Mouse (Mus musculus) gastrocnemius, adult 2 months (tissue): Measurements from ENCODE around the gene Krt24. TPM values are rescaled to one million over a fixed set of nuclear protein-coding genes. Genes with fewer than 3 reads are reported as not detected.
"Not testable (repeated sequence)": the region's sequence is repeated elsewhere in the genome, so short reads cannot be mapped to it uniquely, and the experiment has no call there.

ENCODE experiments used
- DNase-seq: peaks from one replicate; pipeline ENCODE4 v3.0.0; 2022
- H3K27ac ChIP-seq: fragments of 200-600 bp; 2 replicates; pipeline ENCODE4 v1.8.1; 2022; ENCODE audit warnings: mild to moderate bottlenecking
- H3K4me3 ChIP-seq: fragments of 200-600 bp; 2 replicates; pipeline ENCODE4 v1.8.1; 2022; ENCODE audit warnings: mild to moderate bottlenecking, moderate library complexity
- CTCF ChIP-seq: fragments of 200-600 bp; IDR thresholded peaks from 2 replicates; pipeline ENCODE4 v1.8.1; 2022; ENCODE audit warnings: antibody characterized with exemption, mild to moderate bottlenecking, moderate library complexity
- intact Hi-C: fragments of 180-260 bp; cut with DNase I; formaldehyde crosslinking; loops from one replicate; pipeline ENCODE4 v1.15.1; 2025
- total RNA-seq, 2 experiments: library from RNA; stranded (reverse); gene quantifications; 2 replicates each; pipeline ENCODE4 v1.2.3; 2021

The Krt24 gene
- total RNA-seq, 2 experiments from 2014 or later: not detected

DNA sequence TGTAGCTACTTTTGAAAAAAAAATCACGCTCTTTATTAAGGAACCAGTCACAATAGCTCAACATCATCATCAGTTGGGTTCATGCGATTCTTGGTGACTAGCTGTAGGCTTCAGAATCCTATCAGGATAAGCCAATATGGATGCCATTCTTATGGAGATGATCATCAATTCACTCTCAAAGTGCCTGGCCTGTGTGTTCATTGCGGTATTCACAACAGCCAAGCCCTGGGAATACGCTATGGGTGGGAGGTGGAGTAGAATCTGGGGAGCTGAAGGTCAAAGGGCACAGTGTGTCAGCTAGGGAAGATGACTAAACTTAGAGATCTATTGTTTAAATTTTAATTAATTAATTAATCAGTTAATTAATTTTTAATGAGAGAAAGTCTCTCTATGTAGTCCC lies 37.1 kb downstream of the Krt24 start:
- DNase-seq: no peak
- intact Hi-C loops: loop anchor here (5.0 kb wide), 1 partner anchor 61 kb away; no protein-coding TSS in a partner anchor
- Histone ChIP-seq H3K4me3 (no peak overlapping the region), H3K27ac (no peak overlapping the region)
- TF ChIP-seq CTCF: no peak

DNA sequence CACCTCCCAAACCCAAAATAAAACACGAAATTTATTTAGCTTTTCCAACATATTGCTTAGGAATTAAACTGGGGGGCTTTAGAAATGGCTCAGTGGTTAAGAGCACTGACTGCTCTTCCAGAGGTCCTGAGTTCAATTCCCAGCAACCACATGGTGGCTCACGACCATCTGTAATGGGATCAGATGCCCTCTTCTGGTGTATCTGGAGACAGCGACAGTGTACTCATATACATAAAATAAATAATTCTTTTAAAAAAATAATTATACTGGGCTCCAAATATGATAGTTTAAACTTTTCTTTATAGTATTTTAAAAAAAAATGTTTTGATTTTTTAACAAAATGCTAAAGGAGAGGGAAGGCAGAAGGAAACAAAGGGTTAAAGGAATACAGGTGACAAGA lies 40.5 kb downstream of the Krt24 start:
- intact Hi-C loops: loop anchor here (5.0 kb wide), 1 partner anchor 37 kb away; no protein-coding TSS in a partner anchor
- not testable (repeated sequence) for H3K27ac ChIP-seq, DNase-seq
- peak; percentile 39 for TF ChIP-seq CTCF
- peak overlapping the region; percentile 73; the same call in 1 of the 2 replicates for H3K4me3 ChIP-seq

DNA sequence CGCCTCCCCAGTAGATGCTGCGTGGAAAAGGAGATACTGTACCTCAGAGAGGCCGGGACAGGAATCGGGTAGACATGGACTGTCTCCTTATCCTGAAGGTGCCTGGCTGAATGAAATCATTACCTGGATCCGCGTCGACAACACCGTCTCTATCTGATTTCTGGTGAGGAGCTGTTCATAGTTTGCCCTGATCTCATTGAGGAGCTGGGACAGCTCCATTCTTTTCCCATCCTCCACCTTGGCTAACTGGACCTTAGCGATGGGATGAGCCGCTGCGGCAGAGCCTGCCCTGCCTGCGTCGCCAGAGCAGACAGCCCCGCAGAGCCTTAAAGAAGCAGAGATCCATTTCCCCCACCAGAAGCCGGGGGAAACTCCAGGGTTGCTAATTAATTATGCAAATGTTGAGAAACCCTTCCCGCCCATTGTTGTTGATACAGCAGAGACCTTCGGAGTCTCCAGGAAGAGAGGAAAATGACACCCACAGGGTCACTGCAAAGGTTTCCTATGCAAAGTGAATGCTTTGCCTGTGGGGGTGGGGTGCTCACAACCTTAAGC lies 41.2 kb downstream of the Krt24 start, which contains the start of gene Krt222:
TSS of gene Krt222 (minus strand) at position 266 of the 555 bp plus-strand sequence.
- no peak for TF ChIP-seq CTCF
- peak; percentile 23 for DNase-seq
- Histone ChIP-seq H3K27ac (peak within 1 kb of the TSS; percentile 81), H3K4me3 (peak within 1 kb of the TSS; percentile 73)
- intact Hi-C loops: loop anchor here (5.0 kb wide), 1 partner anchor 37 kb away; no protein-coding TSS in a partner anchor

DNA sequence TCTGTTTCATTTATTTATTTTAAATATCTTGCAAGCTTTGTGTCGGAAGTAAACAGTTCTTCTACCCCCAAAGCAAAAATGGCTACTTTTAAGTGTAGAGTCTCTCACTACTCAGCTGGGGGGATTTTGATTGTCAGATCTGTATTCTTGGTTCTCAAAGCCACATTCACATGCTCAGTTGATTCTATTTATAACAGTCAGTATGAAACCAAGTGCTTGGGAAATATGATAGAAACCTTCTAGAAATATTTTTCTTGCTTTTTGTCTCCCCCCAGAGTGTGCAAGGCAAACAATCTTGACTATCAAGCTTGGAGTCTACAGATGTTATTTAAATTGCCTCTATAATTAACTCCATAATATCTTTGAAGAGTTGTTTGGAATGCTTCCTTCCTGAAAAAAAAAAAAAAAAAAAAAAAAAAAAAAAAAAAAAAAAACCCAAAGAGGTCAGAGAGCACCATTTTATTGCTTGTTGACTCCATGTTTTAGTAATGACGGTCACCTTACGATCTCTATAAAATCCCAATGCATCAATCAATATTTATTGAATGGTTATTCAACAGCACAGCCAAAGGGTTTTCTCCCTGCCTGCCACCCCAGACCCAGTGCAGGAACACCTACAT lies 41.8 kb downstream of the Krt24 start:
- DNase-seq: no peak
- intact Hi-C loops: loop anchor here (5.0 kb wide), 1 partner anchor 36 kb away; no protein-coding TSS in a partner anchor
- Histone ChIP-seq H3K27ac (peak overlapping the region; percentile 81), H3K4me3 (peak overlapping the region; percentile 73)
- no peak for TF ChIP-seq CTCF

DNA sequence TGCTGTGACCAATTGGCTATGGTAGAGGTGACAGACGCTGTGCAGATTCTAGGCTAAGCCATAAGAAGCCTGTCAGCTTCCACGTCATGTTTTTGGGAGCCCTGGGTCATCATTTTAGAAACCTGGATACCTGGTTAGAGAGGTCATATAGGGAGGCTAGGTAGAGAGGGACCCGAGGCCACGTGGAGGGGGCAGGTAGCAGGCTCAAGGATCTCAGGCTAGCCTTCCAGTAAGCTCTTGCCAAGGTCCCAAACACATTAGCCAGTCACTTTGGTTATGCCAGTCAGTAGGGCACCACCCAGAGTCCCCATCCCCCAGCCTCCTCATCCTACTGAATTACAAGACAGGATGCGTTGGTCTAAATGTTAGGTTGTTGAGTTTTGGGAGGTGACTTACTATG lies 43.0 kb downstream of the Krt24 start:
- DNase-seq: no peak
- TF ChIP-seq CTCF: no peak
- H3K4me3 ChIP-seq: no peak overlapping the region
- intact Hi-C loops: loop anchor here (5.0 kb wide), 1 partner anchor 35 kb away; no protein-coding TSS in a partner anchor
- no peak overlapping the region for H3K27ac ChIP-seq

DNA sequence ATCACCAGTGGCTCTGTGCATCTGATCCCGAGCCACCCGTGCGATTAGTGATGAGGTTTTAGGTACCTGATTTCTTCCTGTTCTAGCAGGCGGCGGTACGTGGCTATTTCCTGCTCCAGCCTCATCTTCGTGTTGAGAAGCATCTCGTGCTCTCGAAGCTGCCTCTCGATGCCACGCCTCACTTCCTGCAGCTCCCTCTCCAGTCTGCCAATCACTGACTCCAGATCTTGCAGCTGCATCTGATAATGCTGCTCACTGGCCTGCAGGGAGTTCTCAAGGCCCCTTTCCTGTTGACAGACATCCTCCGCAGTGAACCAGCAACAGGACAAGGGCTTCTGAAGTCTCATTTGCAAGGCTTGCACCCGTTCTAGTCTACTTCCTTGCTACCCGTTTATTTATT lies 46.6 kb downstream of the Krt24 start:
- H3K27ac ChIP-seq: no peak overlapping the region
- intact Hi-C loops: no loop called here
- no peak for TF ChIP-seq CTCF
- H3K4me3 ChIP-seq: no peak overlapping the region
- no peak for DNase-seq

DNA sequence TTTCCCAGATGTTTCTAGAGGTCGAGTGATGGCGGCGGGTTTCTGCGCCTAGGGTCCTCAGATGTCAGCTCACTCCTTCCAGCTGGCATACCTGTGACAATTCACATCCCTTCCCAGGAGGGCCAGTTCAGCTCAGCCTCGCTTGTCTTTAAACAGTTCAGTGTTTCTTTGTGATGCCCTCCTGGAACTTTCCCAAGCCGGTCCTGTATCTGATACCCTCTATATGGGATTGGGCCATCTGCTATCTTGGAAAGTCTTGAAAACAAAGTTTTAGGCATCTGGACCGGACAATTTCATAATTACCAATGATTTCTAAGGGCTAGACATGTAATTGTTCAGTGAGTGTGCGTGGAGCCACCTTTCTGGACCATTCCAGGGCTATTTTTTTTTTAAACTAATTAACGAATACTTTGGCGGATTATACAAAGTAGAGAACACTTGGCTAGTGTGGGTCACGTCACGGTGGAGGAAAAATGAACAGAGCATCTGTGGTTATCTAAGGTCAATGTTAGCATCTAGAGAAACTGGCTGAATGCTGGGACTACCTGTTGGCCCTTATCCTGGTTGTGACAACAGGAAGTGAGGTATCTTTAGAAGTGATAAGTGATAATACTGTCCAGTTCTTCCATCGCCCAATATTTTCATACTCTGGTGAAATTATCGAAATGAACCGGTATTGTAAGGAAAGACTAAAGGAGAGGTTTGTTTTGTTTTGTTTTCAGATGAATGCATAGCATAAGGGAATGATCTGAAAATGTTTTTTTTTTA lies 53.8 kb downstream of the Krt24 start:
- H3K4me3 ChIP-seq: peak overlapping the region; percentile 99
- no peak for DNase-seq
- intact Hi-C loops: no loop called here
- H3K27ac ChIP-seq: peak overlapping the region; percentile 99
- TF ChIP-seq CTCF: no peak

DNA sequence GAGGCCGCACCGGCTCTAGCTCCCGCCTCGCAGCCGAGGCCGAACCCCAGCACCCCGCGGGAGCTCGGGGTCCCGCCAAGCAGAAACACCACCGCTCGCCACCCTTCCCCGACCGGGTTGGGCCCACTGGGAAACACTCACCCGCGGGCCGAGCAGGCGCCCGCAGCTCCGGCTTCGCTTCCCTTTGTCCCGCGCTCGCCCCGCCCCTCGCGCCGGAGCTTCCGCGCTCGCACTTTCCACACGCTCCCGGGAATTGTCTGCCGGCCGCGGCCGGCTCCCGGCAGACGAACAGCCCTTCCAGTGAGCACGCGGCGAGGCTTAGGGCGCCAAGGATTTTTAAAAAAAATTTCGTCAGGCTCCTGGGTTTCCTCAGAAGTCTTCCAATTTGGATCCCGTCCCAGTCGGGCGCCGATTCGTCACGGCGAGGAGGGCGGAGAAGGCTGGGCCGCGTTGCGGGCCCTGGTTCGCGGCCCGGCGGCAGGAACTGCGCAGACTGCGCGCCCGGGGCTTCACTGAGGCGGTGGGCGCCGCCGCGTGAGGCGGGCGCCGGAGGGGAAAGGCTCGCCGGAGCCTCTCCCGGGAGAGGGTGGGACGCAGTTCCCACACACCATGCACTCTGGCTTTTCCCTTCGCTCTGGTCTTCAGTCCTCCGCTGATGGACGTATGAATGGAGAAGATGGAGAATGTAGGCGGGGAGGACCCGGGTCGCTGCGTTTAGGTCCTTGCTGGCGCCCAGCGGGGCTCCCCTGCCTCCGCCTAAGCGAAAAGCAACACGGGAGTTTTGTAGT lies 54.6 kb downstream of the Krt24 start, which contains the start of gene Smarce1:
TSS of gene Smarce1 (minus strand) at position 757 of the 788 bp plus-strand sequence.
- Histone ChIP-seq H3K4me3 (peak within 1 kb of the TSS; percentile 99), H3K27ac (peak within 1 kb of the TSS; percentile 99)
- intact Hi-C loops: no loop called here
- TF ChIP-seq CTCF: no peak
- DNase-seq: peak; percentile 87

Other genes starting within 250 kb of the Krt24 start
- gene Igfbp4, start 244.0 kb downstream of the Krt24 start, total RNA-seq: 10 to 100 TPM; 30.4 to 36.8 TPM
- under 1 TPM in 1 of 2 experiments, not detected in 1; 0.22 TPM for gene Tns4, start 196.0 kb downstream of the Krt24 start, total RNA-seq
- not detected for gene Ccr7, start 130.2 kb downstream of the Krt24 start, total RNA-seq
- 10 to 100 TPM; 33.2 to 33.4 TPM for gene Smarce1, start 54.2 kb downstream of the Krt24 start, total RNA-seq
- 1 to 10 TPM; 2.0 to 6.1 TPM for gene Krt222, start 41.2 kb downstream of the Krt24 start, total RNA-seq
- not detected for gene Krt25, start 37.7 kb upstream of the Krt24 start, total RNA-seq
- not detected for gene Krt26, start 52.7 kb upstream of the Krt24 start, total RNA-seq
- not detected for gene Krt27, start 65.8 kb upstream of the Krt24 start, total RNA-seq
- gene Krt28, start 89.6 kb upstream of the Krt24 start, total RNA-seq: not detected
- 1 to 10 TPM; 3.7 TPM for gene Krt10, start 104.1 kb upstream of the Krt24 start, total RNA-seq
- gene Krt12, start 137.0 kb upstream of the Krt24 start, total RNA-seq: not detected
- gene Krt20, start 152.9 kb upstream of the Krt24 start, total RNA-seq: not detected
- not detected for gene Krt23, start 207.9 kb upstream of the Krt24 start, total RNA-seq
- not detected for gene Krt39, start 236.1 kb upstream of the Krt24 start, total RNA-seq